Mouse (Mus musculus): ENCODE data around the gene Mfsd10. TPM values are rescaled to one million over a fixed set of nuclear protein-coding genes. Genes with fewer than 3 reads are reported as not detected.

Mfsd10 gene
- polyA plus RNA-seq, 1 experiment from 2014 or later, result 77.8 TPM

- Histone ChIP-seq H3K9me3 (no peaks in the 10 kb centered on the region), H3K4me2 (no peak overlapping the region), H3K27ac (replicated peaks) (no peak overlapping the region), H3K36me3 (peaks cover 92% of the 10 kb centered on the region), H3K4me1 (replicated peaks) (no peaks in the 10 kb centered on the region), H3K27me3 (no peaks in the 10 kb centered on the region), H3K4me3 (no peak overlapping the region), H3K9ac (no peak overlapping the region)
- ATAC-seq (ENCODE audit: low read depth), result peak; percentile 57; the same call in 1 of the 2 replicates
- 71% methylated on average over 5 of the region's 5 CpGs for WGBS
These were observed 5.9 kb upstream of the Mfsd10 start for GRCm38 (mm10) chr5:34642932-34643331.

- Histone ChIP-seq H3K4me3 (no peak overlapping the region), H3K9me3 (no peaks in the 10 kb centered on the region), H3K27ac (replicated peaks) (no peak overlapping the region), H3K9ac (no peak overlapping the region), H3K4me2 (no peak overlapping the region), H3K27me3 (no peaks in the 10 kb centered on the region), H3K4me1 (replicated peaks) (peaks cover 8% of the 10 kb centered on the region), H3K36me3 (peaks cover 85% of the 10 kb centered on the region)
- WGBS, result 91% methylated on average over 3 of the region's 3 CpGs
- ATAC-seq (ENCODE audit: low read depth), result no peak
These were observed 5.0 kb upstream of the Mfsd10 start for GRCm38 (mm10) chr5:34641991-34642390.

- Histone ChIP-seq H3K27me3 (no peaks in the 10 kb centered on the region), H3K4me2 (peak overlapping the region; percentile 91), H3K27ac (replicated peaks) (0 out of 2 replicates have a peak overlapping the region, but pooled peaks have one; percentile 89), H3K4me1 (replicated peaks) (peaks cover 27% of the 10 kb centered on the region), H3K36me3 (peaks cover 70% of the 10 kb centered on the region), H3K9ac (peak overlapping the region; percentile 80), H3K9me3 (no peaks in the 10 kb centered on the region), H3K4me3 (peak overlapping the region; percentile 61; the same call in 1 of the 2 replicates)
- 85% methylated on average over 7 of the region's 7 CpGs for WGBS
- ATAC-seq (ENCODE audit: low read depth), result no peak
These were observed 662 bp upstream of the Mfsd10 start for GRCm38 (mm10) chr5:34637591-34638156.

- Histone ChIP-seq H3K27me3 (no peaks in the 10 kb centered on the region), H3K9ac (peak overlapping the region; percentile 80), H3K4me2 (peak overlapping the region; percentile 91), H3K4me3 (peak overlapping the region; percentile 61), H3K4me1 (replicated peaks) (peaks cover 27% of the 10 kb centered on the region), H3K9me3 (no peaks in the 10 kb centered on the region), H3K36me3 (peaks cover 76% of the 10 kb centered on the region), H3K27ac (replicated peaks) (no peak overlapping the region)
- no peak for ATAC-seq (ENCODE audit: low read depth)
- WGBS, result 70% methylated on average over 10 of the region's 10 CpGs
These were observed 1.3 kb downstream of the Mfsd10 start for GRCm38 (mm10) chr5:34635665-34636192.

GRCm38 (mm10) chr5:34634746-34635400, 2.1 kb downstream of the Mfsd10 start:
- H3K36me3 ChIP-seq, result peaks cover 76% of the 10 kb centered on the region
- H3K27me3 ChIP-seq, result no peaks in the 10 kb centered on the region
- no peak for ATAC-seq (ENCODE audit: low read depth)
- no peak overlapping the region for H3K9ac ChIP-seq
- no peaks in the 10 kb centered on the region for H3K9me3 ChIP-seq
- H3K27ac ChIP-seq (replicated peaks), result no peak overlapping the region
- H3K4me3 ChIP-seq, result no peak overlapping the region
- H3K4me2 ChIP-seq, result peak overlapping the region; percentile 91; the same call in 1 of the 2 replicates
- H3K4me1 ChIP-seq (replicated peaks), result peaks cover 27% of the 10 kb centered on the region
- 93% methylated on average over 13 of the region's 13 CpGs for WGBS

GRCm38 (mm10) chr5:34633641-34634040, 3.4 kb downstream of the Mfsd10 start:
- peaks cover 76% of the 10 kb centered on the region for H3K36me3 ChIP-seq
- H3K27ac ChIP-seq (replicated peaks), result no peak overlapping the region
- no peak overlapping the region for H3K9ac ChIP-seq
- 80% methylated on average over 4 of the region's 4 CpGs for WGBS
- peaks cover 27% of the 10 kb centered on the region for H3K4me1 ChIP-seq (replicated peaks)
- ATAC-seq (ENCODE audit: low read depth), result no peak
- no peaks in the 10 kb centered on the region for H3K9me3 ChIP-seq
- no peak overlapping the region for H3K4me2 ChIP-seq
- H3K4me3 ChIP-seq, result no peak overlapping the region
- no peaks in the 10 kb centered on the region for H3K27me3 ChIP-seq

GRCm38 (mm10) chr5:34632996-34633395, 4.0 kb downstream of the Mfsd10 start:
- H3K27me3 ChIP-seq, result no peaks in the 10 kb centered on the region
- no peaks in the 10 kb centered on the region for H3K9me3 ChIP-seq
- WGBS, result 99% methylated on average over 2 of the region's 2 CpGs
- H3K4me3 ChIP-seq, result no peak overlapping the region
- peaks cover 27% of the 10 kb centered on the region for H3K4me1 ChIP-seq (replicated peaks)
- H3K27ac ChIP-seq (replicated peaks), result no peak overlapping the region
- no peak overlapping the region for H3K9ac ChIP-seq
- no peak overlapping the region for H3K4me2 ChIP-seq
- peaks cover 76% of the 10 kb centered on the region for H3K36me3 ChIP-seq
- no peak for ATAC-seq (ENCODE audit: low read depth)

GRCm38 (mm10) chr5:34609966-34610365, 27.0 kb downstream of the Mfsd10 start:
- no peaks in the 10 kb centered on the region for H3K27me3 ChIP-seq
- no peak overlapping the region for H3K4me2 ChIP-seq
- H3K4me1 ChIP-seq (replicated peaks), result no peaks in the 10 kb centered on the region
- H3K27ac ChIP-seq (replicated peaks), result no peak overlapping the region
- WGBS, result 91% methylated on average over 4 of the region's 4 CpGs
- no peak overlapping the region for H3K4me3 ChIP-seq
- ATAC-seq (ENCODE audit: low read depth), result no peak
- no peak overlapping the region for H3K9ac ChIP-seq
- H3K9me3 ChIP-seq, result no peaks in the 10 kb centered on the region
- H3K36me3 ChIP-seq, result peaks cover 83% of the 10 kb centered on the region

- Histone ChIP-seq H3K4me1 (replicated peaks) (no peaks in the 10 kb centered on the region), H3K27me3 (no peaks in the 10 kb centered on the region), H3K36me3 (peaks cover 72% of the 10 kb centered on the region), H3K9ac (no peak overlapping the region), H3K4me3 (no peak overlapping the region), H3K4me2 (no peak overlapping the region), H3K27ac (replicated peaks) (no peak overlapping the region), H3K9me3 (no peaks in the 10 kb centered on the region)
- WGBS, result 80% methylated on average over 3 of the region's 3 CpGs
- no peak for ATAC-seq (ENCODE audit: low read depth)
These were observed 28.8 kb downstream of the Mfsd10 start for GRCm38 (mm10) chr5:34608226-34608625.

- H3K27me3 ChIP-seq, result no peaks in the 10 kb centered on the region
- H3K4me3 ChIP-seq, result no peak overlapping the region
- H3K4me1 ChIP-seq (replicated peaks), result no peaks in the 10 kb centered on the region
- WGBS, result 91% methylated on average over 8 of the region's 8 CpGs
- H3K4me2 ChIP-seq, result no peak overlapping the region
- H3K9me3 ChIP-seq, result no peaks in the 10 kb centered on the region
- no peak overlapping the region for H3K9ac ChIP-seq
- H3K36me3 ChIP-seq, result peaks cover 73% of the 10 kb centered on the region
- ATAC-seq (ENCODE audit: low read depth), result no peak
- no peak overlapping the region for H3K27ac ChIP-seq (replicated peaks)
These were observed 29.7 kb downstream of the Mfsd10 start for GRCm38 (mm10) chr5:34607100-34607880.

GRCm38 (mm10) chr5:34604576-34604975, 32.4 kb downstream of the Mfsd10 start:
- Histone ChIP-seq H3K36me3 (peaks cover 69% of the 10 kb centered on the region), H3K4me3 (no peak overlapping the region), H3K4me1 (replicated peaks) (no peaks in the 10 kb centered on the region), H3K9me3 (no peaks in the 10 kb centered on the region), H3K9ac (no peak overlapping the region), H3K27ac (replicated peaks) (no peak overlapping the region), H3K4me2 (no peak overlapping the region), H3K27me3 (no peaks in the 10 kb centered on the region)
- ATAC-seq (ENCODE audit: low read depth), result no peak
- WGBS, result 97% methylated on average over 5 of the region's 5 CpGs

- WGBS, result 94% methylated on average over 9 of the region's 9 CpGs
- H3K4me2 ChIP-seq, result no peak overlapping the region
- no peak overlapping the region for H3K9ac ChIP-seq
- no peak for ATAC-seq (ENCODE audit: low read depth)
- no peak overlapping the region for H3K27ac ChIP-seq (replicated peaks)
- no peaks in the 10 kb centered on the region for H3K27me3 ChIP-seq
- H3K9me3 ChIP-seq, result no peaks in the 10 kb centered on the region
- no peak overlapping the region for H3K4me3 ChIP-seq
- H3K4me1 ChIP-seq (replicated peaks), result peaks cover 19% of the 10 kb centered on the region
- H3K36me3 ChIP-seq, result peaks cover 18% of the 10 kb centered on the region
These were observed 43.7 kb downstream of the Mfsd10 start for GRCm38 (mm10) chr5:34593202-34593727.

Data from neural tube, embryonic 13.5 days (tissue).